In genomic region chr7:100582727-100583236, GRCm38 (mm10) we compare ENCODE assay signal across 8 mouse cellular contexts. TPM values are rescaled to one million over a fixed set of nuclear protein-coding genes. Genes with fewer than 3 reads are reported as not detected.
DNase-seq lines count a peak whose midpoint lies in the region; ATAC-seq and TF ChIP-seq lines count a peak whose summit lies in the region.

No protein-coding gene starts in this region.

- peak overlapping the region; percentile 55 for H3K4me3 ChIP-seq in cortical plate, adult 2 months (ENCODE audit: insufficient read depth, low read length)
- H3K4me3 ChIP-seq in megakaryocyte, embryonic 14.5 days (replicated peaks): peak overlapping the region; percentile 94

- peak overlapping the region; percentile 88 for H3K27ac ChIP-seq in cortical plate, adult 2 months (ENCODE audit: insufficient read depth, low read length)

- H3K4me1 ChIP-seq in cortical plate, adult 2 months (ENCODE audit: control insufficient read depth, insufficient read depth, low read length): peaks cover 3% of the 10 kb centered on the region; the same call in 1 of the 2 replicates
- peaks cover 25% of the 10 kb centered on the region; the same call in 1 of the 2 replicates for H3K4me1 ChIP-seq in megakaryocyte, embryonic 14.5 days

- peak; percentile 85 to 90 for DNase-seq in gastrocnemius, adult 8-10 months (ENCODE audit: low spot score in 2 of 2)
- peak; percentile 76 for DNase-seq in hindlimb bud, embryonic 11.5 days (ENCODE audit: extremely low spot score, low read depth, low spot score)
- peak; percentile 84 to 89 for DNase-seq in left cerebral cortex, adult 8-10 months (ENCODE audit: low spot score in 2 of 2)
- peak; percentile 92 for DNase-seq in right cerebral cortex, postnatal 10 days (ENCODE audit: low spot score in 2 of 2)
- DNase-seq in urinary bladder, postnatal 25 days (ENCODE audit: low spot score): peak; percentile 87

- H3K27me3 ChIP-seq in megakaryocyte, embryonic 14.5 days (replicated peaks): no peaks in the 10 kb centered on the region

- H3K9me3 ChIP-seq in megakaryocyte, embryonic 14.5 days: no peaks in the 10 kb centered on the region

- peak; percentile 86 for ATAC-seq in activated CD4-positive, CD25-positive, alpha-beta regulatory T cell, adult 4 months

- H3K36me3 ChIP-seq in megakaryocyte, embryonic 14.5 days (replicated peaks; ENCODE audit: low read length): no peaks in the 10 kb centered on the region

- peak; percentile 44; the same call in 1 of the 2 replicates for TF ChIP-seq POLR2A in cortical plate, adult 2 months (IDR thresholded peaks at IDR 0.05; ENCODE audit: extremely low read depth, insufficient read depth, low read length)

- no peak for TF ChIP-seq CTCF in cortical plate, adult 2 months (IDR thresholded peaks at IDR 0.05; ENCODE audit: extremely low read depth, insufficient read depth, low read length)

RNA-seq across cellular contexts. Expression of gene Rab6a, which starts 24.4 kb away (rescaled TPM):
- 10 to 100 TPM in 1 of 2 experiments, 1 to 10 TPM in 1; 8.7 to 12.6 TPM for polyA plus RNA-seq in activated CD4-positive, CD25-positive, alpha-beta regulatory T cell, adult 4 months (2017; shearing (Covaris generic))
- 319 and 331 TPM in 2 replicates for polyA plus RNA-seq in cortical plate, adult 2 months (2012; rRNA removed)
- 10 to 100 TPM; 64.9 to 73.3 (median 68.4) TPM for total RNA-seq in gastrocnemius, adult 8-10 months (2022)
- total RNA-seq in left cerebral cortex, adult 8-10 months (2022): 100 to 1,000 TPM; 362 to 393 (median 380) TPM
- 25.4 and 50.0 TPM in 2 replicates for polyA plus RNA-seq in megakaryocyte, embryonic 14.5 days (2012; ENCODE audit: insufficient read depth, low replicate concordance)

RNA-seq across cellular contexts. Expression of gene Mrpl48, which starts 25.3 kb away (rescaled TPM):
- 10 to 100 TPM; 60.1 to 76.0 TPM for polyA plus RNA-seq in activated CD4-positive, CD25-positive, alpha-beta regulatory T cell, adult 4 months (2017; shearing (Covaris generic))
- polyA plus RNA-seq in cortical plate, adult 2 months (2012; rRNA removed): 82.6 and 84.8 TPM in 2 replicates
- 10 to 100 TPM; 53.5 to 64.5 (median 58.5) TPM for total RNA-seq in gastrocnemius, adult 8-10 months (2022)
- total RNA-seq in left cerebral cortex, adult 8-10 months (2022): 10 to 100 TPM; 70.6 to 83.2 (median 77.7) TPM
- polyA plus RNA-seq in megakaryocyte, embryonic 14.5 days (2012; ENCODE audit: insufficient read depth, low replicate concordance): 6.0 TPM in 1 of 2 replicates, not detected in the other

RNA-seq across cellular contexts. Expression of gene Coa4, which starts 45.9 kb away (rescaled TPM):
- 10 to 100 TPM; 21.2 to 22.6 TPM for polyA plus RNA-seq in activated CD4-positive, CD25-positive, alpha-beta regulatory T cell, adult 4 months (2017; shearing (Covaris generic))
- polyA plus RNA-seq in cortical plate, adult 2 months (2012; rRNA removed): 7.3 and 8.3 TPM in 2 replicates
- 10 to 100 TPM in 2 of 4 experiments, 1 to 10 TPM in 2; 8.3 to 10.7 (median 9.7) TPM for total RNA-seq in gastrocnemius, adult 8-10 months (2022)
- total RNA-seq in left cerebral cortex, adult 8-10 months (2022): 10 to 100 TPM in 1 of 4 experiments, 1 to 10 TPM in 3; 8.2 to 10.3 (median 9.5) TPM
- polyA plus RNA-seq in megakaryocyte, embryonic 14.5 days (2012; ENCODE audit: insufficient read depth, low replicate concordance): 3.6 and 17.4 TPM in 2 replicates

Comparison
In these comparisons a context has a peak if more than half of its experiments do, and no peak if none do; other contexts are left out.
1. Peak in every context shown above with its lines: DNase-seq, ATAC-seq, H3K4me3 ChIP-seq and H3K27ac ChIP-seq.